Mouse (Mus musculus): Measurements from ENCODE around the gene Cacna1b.

Cacna1b gene

DNA sequence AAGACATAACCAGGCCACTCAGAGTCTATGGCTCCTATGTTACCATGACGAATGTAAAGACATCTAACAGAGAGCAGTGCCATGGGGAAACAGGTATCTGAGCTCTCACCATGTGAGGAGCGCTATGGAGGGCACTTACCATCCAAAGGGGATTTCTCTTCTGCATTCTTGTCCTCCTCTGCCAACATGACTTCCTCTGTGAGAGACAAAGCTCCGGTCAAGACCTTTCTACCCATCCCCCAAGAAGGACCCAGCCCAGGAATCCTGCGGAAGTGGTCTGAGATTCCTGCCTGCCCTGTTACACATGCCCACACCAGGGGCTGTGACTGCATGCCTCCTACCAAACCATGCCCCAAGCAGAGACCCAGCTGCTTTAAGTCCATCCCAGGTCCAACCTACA is 44.0 kb downstream of the Cacna1b start:
- DNase-seq (ENCODE audit: low read depth) = no peak

DNA sequence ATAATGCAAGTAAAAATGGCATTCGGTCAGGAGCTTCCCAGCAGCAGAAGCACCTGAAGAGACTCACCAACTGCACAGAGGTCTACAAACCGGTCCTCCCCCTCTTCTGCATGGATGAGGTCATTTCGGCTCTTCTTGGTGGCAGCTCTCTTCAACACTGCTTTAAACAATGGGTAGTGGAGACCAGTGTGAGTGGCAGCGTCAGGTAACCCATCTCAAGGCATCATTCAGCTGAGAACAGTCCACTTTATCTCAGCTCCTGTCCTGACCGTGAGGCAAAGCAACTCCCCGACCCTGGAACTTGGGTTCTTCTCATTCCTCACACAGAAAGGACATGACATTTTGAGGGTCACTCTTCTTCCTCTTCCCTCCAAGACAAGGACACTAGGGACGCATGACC is 45.0 kb downstream of the Cacna1b start:
- DNase-seq (ENCODE audit: low read depth) = no peak

DNA sequence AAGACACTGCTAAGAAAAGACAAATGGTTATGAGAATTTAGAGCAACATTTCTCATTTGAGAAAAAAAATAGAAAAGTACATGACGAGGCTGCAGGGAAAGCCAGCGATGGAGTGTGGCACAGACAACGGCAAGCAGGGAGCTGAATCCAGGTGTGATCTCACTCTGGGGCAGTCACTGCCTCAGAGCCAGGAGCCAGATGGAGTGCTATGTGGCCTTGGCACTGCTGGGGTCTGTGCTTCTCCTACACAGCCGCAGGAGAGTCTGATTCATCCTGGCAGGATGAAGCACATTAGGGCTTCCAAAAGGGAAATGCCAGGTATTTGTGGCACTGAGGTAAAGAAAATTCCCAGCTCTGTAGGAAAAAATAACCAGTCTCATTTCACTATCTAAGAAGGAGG is 45.5 kb downstream of the Cacna1b start:
- DNase-seq (ENCODE audit: low read depth) = no peak

DNA sequence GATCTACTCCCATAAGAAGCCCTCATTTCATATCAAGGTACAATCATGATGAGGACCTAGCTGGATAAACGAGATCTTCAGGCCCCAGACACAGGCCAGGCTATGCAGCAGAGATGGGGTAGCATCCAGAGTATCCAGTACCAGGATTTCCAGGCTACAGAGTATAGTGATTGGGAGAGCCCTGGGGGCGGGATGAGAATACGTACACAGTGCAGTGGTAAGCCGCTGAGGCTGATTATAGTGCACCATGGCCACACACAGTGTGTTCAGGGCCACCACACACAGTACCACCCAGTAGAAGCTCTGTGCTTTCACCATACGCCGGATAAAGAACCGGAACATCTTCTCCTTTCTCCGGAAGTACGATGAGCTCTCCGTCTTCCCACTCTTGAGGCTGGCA is 57.0 kb downstream of the Cacna1b start:
- DNase-seq (ENCODE audit: low read depth) = no peak

DNA sequence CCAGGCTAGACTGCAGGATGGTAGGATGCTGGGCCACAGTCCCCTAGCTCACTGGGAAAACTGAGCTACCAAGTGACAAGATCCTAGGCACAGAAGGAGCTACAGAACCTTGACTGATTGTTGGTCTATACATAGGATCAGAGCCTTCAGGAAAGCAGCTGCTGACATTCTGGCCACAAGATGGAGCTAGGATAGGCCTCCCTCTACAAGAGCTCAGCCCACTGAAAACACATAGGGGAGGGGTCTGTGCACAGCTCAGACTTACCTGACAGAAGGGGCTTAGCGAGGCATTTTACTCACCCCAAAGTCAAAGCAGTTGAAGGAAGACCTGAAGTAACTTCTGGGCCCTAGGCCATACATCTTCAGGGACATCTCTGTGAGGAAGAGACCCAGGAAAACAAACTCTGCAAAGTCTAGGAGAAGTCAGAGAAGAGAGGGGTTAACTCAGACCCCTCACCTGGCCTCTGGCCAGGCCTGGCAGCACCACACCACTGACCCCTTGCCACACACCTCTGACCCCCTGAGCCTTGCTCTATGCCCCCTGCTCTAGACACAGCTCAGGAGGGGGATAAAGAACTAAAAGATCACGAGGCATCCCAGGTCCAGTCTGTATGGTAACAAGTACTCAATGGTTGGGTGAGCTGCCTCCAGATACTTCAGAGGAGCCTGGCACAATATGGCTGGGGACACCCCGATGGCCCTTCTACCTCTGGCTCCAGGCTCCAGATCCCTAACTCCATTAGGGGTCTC is 60.6 kb downstream of the Cacna1b start:
- DNase-seq (ENCODE audit: low read depth) = no peak

DNA sequence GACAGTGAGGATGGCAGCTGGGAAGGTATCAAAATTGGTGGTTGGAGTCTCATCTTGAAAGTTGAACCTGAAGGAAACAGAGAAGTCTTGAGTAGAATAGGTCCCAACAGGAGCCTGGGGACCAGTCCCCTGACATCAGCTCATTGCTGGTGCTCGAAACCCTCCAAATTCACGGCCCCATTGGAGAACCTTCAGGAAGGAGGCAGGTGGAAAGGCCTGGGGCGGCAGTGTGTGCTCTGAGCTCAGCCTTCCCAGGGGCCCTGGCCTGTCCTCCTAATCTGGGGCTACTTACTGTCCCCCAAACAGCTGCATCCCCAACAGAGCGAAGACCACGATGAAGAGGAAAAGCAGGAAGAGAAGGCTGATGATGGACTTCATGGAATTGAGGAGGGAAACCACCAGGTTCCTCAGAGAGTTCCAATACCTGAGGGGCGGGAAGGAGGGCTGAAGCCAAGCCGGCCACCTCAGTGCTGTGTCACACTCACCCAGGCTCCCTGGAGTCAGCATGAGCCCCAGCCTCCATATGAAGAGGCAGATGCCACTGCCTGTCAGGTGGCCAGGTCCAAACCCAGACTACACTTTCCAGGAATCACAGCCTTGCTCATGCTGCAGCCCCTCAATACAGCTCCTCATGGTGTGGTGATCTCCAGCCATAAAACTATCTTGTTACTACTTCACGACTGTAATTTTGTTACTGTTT is 65.5 kb downstream of the Cacna1b start:
- DNase-seq (ENCODE audit: low read depth) = no peak

DNA sequence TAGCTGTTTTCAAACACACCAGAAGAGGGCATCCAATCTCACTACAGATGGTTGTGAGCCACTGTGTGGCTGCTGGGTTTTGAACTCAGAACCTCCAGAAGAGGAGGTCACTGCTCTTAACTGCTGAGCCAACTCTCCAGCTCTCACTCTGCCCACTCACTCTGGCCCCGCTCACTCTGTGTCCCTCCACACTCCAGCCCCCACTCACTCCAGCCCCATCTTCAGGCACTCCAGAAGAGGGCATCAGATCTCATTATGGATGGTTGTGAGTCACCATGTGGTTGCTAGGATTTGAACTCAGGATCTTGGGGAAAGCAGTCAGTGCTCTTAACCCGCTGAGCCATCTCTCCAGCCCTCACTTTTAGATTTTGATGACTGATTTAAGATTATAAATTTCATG is 70.6 kb downstream of the Cacna1b start:
- DNase-seq (ENCODE audit: low read depth) = no peak

DNA sequence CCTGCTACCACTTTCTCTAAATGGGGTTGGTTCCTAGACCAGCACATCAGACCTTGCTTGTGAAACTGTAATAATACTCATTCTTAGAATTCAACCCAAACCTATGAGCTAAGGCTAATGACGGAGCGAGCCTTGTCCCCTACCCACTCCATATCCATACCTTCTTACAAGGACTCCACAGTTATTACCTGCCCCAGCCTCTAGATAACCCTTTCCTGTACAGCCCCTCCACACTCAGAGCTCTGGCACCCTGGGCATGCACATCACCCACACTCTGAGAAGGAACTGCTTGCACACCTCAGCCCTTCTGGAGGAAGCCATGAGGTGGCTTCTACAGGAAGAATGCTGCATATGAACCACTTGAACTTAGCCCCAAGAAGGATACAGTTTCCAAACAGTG is 72.6 kb downstream of the Cacna1b start:
- DNase-seq (ENCODE audit: low read depth) = no peak

DNA sequence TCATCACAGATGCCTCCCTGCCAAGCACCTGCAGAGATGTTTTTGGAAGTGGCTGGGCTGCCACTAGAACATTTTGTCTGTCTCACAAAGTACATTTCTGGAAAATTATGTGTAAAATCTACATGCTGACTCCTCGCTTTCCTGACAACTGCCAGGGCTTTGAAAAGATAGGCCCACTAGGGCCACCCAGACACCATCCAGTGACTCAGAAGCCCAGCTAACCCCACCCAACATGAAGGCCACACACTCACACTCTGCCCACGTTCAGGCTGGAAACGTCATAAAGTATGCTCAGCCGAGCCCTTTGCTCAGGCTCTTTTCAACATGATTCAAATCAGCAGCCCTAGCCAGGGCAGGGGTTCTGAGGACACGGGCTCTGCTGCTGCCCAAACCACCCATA is 77.6 kb downstream of the Cacna1b start:
- no peak for DNase-seq (ENCODE audit: low read depth)

DNA sequence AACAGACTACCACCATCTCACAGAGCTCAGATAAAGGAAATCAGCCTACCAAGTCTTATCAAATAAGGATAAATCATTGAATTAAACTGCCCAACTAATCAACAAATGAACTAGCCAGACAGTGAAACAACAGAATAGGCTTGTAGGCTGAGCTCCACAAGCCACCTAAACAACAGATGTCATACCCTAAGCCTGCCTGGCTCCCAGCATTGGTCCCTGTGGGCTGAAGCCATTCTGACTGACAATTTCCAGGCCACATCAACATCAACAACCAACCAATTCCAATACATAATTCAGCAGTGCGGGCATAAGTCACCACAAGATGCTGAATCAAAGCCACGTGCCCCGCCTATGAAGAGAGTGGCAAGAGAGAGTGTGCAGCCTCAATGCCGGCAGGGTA is 78.2 kb downstream of the Cacna1b start:
- DNase-seq (ENCODE audit: low read depth) = no peak

DNA sequence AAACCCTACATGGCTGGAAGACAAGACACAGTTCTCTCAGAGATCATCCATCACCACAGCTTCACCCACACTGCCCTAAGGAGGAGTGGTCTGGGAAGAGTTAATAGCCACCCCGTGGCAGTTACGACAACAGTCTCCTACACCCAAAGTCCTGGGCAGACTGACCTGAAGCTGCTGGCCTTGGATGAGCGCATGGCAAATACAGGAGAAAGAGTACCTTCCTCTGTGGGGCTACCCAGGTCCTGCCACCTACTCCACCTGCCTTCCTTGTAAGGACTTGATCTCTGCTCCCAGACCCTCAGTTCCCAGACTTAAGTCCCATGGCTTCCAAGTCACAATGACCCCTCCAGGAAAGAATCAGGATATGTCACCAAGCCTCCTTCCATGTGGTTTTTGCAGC is 79.7 kb downstream of the Cacna1b start:
- no peak for DNase-seq (ENCODE audit: low read depth)

DNA sequence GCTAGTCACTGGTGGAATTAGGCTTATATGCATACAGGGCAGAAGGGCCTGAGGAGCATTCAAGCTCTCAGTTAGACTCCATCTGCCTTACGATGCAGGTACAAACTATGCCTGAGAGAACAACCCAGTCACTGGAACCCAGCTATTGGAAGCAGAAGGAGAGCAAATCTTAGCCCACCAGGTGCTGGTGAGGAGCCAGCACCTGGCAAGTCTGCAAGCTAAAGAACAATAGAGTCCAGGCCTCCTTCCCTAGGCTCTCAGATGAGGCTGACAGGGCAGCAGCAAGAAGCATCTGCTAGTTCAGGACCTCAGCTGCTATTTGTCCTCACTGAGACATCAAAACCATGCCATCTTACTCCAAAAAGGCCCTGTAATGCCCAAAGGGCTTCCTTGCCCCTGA is 82.2 kb downstream of the Cacna1b start:
- DNase-seq (ENCODE audit: low read depth) = no peak

DNA sequence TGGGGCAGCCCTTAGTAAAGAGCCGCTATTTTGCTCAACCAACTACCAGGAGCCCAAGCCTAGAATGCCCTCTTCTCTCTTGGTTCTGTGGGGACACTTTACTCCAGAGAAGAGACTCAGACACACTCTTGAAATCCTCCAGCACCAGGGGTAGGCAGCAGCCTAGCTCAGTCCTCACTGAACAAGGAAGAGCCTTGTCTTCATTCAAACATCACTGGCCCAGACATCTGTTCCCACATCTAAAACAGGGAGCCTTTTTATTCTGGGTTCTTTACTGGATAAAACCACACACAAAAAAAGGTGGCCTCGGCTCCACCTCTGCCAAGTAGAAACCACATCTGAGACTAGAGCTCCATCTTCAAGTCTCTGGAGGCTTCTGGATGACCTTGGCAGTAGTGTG is 82.8 kb downstream of the Cacna1b start:
- no peak for DNase-seq (ENCODE audit: low read depth)

DNA sequence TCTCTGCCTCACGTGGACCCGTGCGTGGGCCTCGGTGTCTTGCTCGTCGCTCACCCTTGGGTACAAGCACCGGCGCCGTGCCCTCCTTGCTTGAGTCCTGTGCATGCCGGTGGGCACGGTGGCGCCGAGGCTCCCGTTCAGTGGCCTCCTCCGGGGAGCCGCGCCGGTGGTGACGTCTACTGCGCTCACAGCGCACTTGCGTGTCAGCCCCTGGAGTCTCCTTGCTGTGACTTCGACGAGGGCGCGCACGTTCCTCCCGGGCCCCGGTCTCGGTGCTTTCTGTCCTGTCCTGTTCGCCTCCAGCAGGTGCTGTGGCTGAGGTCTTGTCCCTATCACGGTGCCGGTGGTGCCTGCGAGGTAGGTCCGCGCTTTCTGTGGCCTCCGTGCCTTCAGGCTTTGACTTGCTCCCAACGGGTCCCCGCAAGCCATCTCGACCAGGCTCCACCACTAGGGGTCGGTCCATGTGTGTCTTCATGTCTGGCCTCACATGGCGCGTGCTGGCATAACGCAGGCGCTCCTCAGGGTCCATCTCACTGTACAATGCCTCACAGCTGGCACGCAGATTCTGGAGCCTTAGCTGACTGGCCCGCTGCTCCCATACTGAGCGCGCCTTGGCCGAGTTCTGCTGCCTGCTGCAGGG is 83.8 kb downstream of the Cacna1b start:
- DNase-seq (ENCODE audit: low read depth) = no peak

DNA sequence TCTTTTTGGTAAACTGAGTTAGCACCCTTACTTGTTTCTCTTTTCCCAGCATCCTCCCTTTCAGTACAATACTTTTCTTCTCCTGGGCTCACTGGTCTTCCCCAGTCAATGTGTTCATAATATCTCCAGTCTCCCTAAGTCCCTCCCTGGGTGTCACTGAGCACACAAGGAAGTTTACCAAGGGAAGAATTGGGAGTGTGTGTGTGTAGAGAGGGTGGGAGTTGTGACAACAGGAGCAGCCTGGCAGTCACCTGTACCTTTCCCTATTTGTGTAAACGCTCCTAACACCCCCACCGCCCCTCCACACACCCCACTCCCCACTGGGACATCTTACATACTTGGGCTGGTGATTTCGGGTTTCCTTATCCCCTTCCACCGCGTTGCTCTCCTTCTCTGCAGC is 84.4 kb downstream of the Cacna1b start:
- DNase-seq (ENCODE audit: low read depth) = no peak

DNA sequence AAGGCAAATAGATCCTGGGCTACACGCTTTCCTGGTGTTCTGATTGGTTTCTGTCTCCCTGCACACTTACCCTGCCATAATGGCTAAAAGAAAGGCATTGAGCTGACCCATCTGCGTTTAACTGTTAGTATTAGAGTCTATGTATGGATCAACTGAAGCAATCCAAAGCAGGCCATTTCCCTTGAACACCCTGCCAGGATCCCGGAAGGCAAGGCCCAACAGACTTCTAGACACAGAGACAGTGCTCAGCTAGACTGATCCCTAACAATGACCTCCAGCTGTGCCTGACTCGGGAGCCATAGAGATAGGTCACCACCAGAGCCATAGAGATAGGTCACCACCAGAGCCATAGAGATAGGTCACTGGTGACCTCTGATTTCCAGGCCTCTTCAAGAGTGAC is 84.8 kb downstream of the Cacna1b start:
- no peak for DNase-seq (ENCODE audit: low read depth)

DNA sequence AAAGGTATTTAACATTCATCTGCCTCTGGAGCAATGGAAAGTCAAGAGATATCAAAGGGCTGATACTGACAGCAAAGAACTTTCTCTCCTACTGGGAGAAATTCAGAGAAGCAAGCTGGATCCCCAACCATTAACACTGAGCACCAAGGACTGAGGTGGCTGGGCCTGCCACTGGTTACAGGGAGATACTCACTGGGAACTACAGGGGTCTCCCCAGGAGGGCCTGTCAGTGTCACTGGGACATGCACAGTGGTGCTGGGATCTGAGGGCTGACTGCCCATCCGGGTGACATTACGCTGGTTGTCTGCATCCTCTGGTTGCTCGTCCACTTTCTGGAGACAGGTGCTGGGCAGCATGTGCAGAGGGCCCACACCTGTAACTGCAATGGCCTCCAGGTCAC is 85.3 kb downstream of the Cacna1b start:
- DNase-seq (ENCODE audit: low read depth) = no peak

DNA sequence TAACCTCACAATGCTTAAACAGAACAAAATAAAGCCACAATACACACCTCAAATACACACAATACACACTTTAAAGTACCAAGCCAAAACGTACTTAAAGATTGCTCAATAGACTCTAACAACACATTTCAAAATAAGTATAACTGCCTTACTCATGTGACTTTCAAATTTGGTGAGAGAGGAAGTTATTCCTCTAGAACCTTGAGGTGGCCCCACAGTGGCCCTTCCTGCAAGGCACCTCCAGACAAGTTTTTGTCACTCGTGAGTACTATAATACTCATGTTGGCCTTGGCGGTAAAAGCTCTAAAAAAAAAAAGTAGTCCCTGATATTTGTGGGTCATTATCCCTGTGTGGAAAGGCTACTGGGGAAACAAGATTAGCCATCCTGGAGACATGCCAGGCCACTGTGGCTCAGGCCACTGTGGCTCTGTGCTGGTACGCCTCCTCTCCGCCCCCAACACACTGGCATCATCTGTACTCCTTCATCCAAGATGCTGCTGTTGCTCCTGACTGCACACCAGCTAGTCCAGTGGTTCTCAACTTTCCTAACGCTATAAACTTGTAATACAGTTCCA is 88.4 kb downstream of the Cacna1b start:
- no peak for DNase-seq (ENCODE audit: low read depth)

DNA sequence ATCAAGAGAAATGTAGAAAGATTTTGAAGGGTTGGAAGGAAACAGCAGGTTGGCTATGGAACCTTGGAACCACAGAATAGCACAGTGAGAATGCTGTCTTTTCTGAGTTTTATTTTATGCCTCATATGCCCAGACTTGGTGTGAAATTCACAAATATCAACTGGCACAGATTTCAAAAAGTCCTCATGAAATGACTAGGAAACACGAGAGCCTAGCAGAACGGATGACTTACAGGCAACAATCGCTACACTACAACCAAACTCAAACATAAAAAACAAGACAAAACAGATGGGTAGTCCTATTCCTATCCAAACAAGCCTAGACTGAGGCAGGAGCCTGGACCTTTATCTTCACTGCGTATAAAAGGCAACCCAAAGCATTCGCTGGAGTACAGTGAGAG is 94.4 kb downstream of the Cacna1b start:
- no peak for DNase-seq (ENCODE audit: low read depth)

DNA sequence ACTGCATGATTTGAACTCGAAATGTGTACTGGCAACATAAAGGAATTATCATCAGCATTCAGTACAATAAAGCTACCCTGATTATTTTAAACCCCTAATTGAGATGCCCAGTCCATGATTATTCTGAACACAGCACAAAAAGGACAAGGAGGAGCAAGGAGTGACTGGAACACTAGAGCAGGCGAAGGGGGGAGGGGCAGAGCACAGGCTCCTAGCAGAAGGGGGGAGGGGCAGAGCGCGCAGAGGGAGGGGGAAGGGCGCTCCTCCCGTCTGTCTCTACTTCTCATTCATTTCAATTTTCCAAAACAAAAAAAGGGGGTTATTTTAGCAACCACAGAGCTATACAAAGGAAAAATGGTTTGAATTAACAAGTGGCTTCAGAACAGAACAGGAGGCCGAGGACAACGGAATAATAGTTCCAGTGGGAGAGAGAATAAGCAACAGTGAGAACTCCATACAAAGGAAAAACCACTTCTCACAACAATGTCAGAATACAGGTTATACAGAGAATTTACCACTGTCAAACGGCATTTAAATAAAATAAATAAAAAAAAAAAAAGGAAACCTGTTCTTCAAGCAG is 98.2 kb downstream of the Cacna1b start:
- no peak for DNase-seq (ENCODE audit: low read depth)

DNA sequence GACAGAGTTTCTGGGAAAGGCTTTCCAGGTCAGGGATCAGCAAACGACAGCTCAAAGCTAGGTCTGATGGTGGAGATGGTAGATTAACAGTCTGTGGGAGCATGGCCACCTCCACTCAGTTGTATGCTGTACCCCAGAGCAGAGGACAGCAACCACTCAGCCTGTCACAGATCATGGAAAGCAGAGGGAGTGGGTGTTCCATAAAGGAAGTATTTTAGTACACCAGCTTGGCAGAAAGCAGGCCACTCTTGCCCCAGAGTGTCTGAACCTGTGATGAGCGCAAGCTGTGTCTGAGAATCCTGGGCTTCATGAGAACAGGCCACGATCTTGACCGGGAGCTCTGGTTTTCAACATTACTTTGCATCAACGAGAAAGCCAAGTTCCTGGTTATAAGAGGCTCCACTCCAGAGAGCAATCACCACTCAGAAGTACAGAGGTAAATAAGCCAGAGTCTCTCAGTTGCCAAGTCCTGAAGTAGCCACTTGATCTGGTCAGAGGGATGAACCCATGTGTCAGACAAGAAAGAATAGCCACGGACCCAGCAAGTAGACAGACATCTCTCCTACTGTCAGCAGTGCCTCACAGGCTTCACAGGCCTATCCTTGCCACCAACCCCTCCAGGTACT is 103.7 kb downstream of the Cacna1b start:
- no peak for DNase-seq (ENCODE audit: low read depth)

DNA sequence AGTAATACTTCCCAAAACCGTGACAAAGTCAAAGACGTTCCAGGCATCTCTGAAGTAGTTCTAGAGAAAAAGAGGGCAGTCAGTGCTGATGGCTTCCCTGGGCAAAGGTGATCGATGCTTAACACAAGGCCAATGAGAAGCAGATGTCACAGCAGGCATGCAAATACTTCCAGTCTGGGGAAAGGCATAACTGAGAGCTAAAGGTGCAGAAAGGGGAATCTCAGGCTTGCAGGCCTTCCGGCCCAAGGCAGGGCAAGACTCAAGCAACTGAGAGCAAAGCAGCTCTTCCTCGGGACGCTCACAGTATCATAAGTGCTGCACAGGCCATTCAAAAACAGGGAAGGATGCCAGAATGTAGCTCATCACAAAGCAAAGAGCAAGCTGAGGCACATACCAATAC is 114.4 kb downstream of the Cacna1b start:
- DNase-seq (ENCODE audit: low read depth) = no peak
